Mouse (Mus musculus) intestine, postnatal 0 days (tissue): ENCODE measurements around the gene Shisa4. TPM values are rescaled to one million over a fixed set of nuclear protein-coding genes. Genes with fewer than 3 reads are reported as not detected.

ENCODE experiments used
- ATAC-seq: fragments of 200-750 bp; cut with Nextera tagmentation; 2 replicates; pipeline ENCODE4 v1.8.0; 2017; ENCODE audit warnings: mild to moderate bottlenecking, moderate TSS enrichment, moderate library complexity
- H3K27ac ChIP-seq: fragments of 300-500 bp; sonication (generic); 2 replicates; pipeline ENCODE4 v1.5.1; 2014; ENCODE audit warnings: mild to moderate bottlenecking, low read depth, low read length, moderate library complexity
- H3K27me3 ChIP-seq: fragments of 300-500 bp; sonication (generic); replicated peaks from 2 replicates; pipeline ENCODE4 v1.6.1; 2014; ENCODE audit warnings: low read length, mixed read lengths; ENCODE audit not compliant: control insufficient read depth, insufficient read depth
- H3K36me3 ChIP-seq: fragments of 300-500 bp; sonication (generic); 2 replicates; pipeline ENCODE4 v1.6.1; 2014; ENCODE audit warnings: mild to moderate bottlenecking, moderate library complexity; ENCODE audit not compliant: control insufficient read depth, insufficient read depth
- H3K4me1 ChIP-seq: fragments of 300-500 bp; sonication (generic); replicated peaks from 2 replicates; pipeline ENCODE4 v1.6.1; 2014; ENCODE audit warnings: antibody characterized with exemption, low read length, mixed read lengths; ENCODE audit not compliant: control insufficient read depth, insufficient read depth
- H3K4me2 ChIP-seq: fragments of 300-500 bp; sonication (generic); replicated peaks from 2 replicates; pipeline ENCODE4 v1.6.1; 2014; ENCODE audit warnings: low read depth, mild to moderate bottlenecking, moderate library complexity
- H3K4me3 ChIP-seq: fragments of 300-500 bp; sonication (generic); 2 replicates; pipeline ENCODE4 v1.5.1; 2014; ENCODE audit warnings: low read depth, low read length
- H3K9ac ChIP-seq: fragments of 300-500 bp; sonication (generic); 2 replicates; pipeline ENCODE4 v1.6.1; 2014; ENCODE audit warnings: mild to moderate bottlenecking, low read depth, low read length
- H3K9me3 ChIP-seq: fragments of 300-500 bp; sonication (generic); 2 replicates; pipeline ENCODE4 v1.6.1; 2016; ENCODE audit warnings: mixed run types; ENCODE audit not compliant: control insufficient read depth
- CTCF ChIP-seq: sonication (generic); IDR thresholded peaks from 2 replicates; pipeline ENCODE4 v1.5.1; 2016; ENCODE audit warnings: low read depth, mild to moderate bottlenecking, control low read depth, antibody characterized with exemption, moderate library complexity
- WGBS: fragments of 180-500 bp; shearing (Covaris S2); extraction: QIAGEN DNeasy Blood & Tissue Kit; methylation state at CpG from one replicate; pipeline ENCODE4 v1.1.7; 2014; 5-methylcytosine and 5-hydroxymethylcytosine counted together
- polyA plus RNA-seq: library from polyadenylated mRNA; unstranded; fragments of >200 nt; fragmentation: Nextera tagmentation; extraction: Ambion mirVana; gene quantifications from 2 replicates; pipeline ENCODE4 v1.2.1, GENCODE M21; 2015

Shisa4 gene
- polyA plus RNA-seq, 1 experiment from 2014 or later = 12.4 TPM

GRCm38 (mm10) chr1:135341947-135342346 lies 33.1 kb downstream of the Shisa4 start:
- Histone ChIP-seq H3K27ac (no peak overlapping the region), H3K4me3 (no peak overlapping the region), H3K9me3 (no peaks in the 10 kb centered on the region), H3K4me1 (peaks cover 2% of the 10 kb centered on the region; the same call in 1 of the 2 replicates), H3K36me3 (no peaks in the 10 kb centered on the region), H3K9ac (no peak overlapping the region), H3K27me3 (no peaks in the 10 kb centered on the region), H3K4me2 (no peak overlapping the region)
- WGBS = 65% methylated on average over 8 of the region's 8 CpGs
- ATAC-seq = no peak
- no peak for TF ChIP-seq CTCF

GRCm38 (mm10) chr1:135330578-135330977 lies 44.5 kb downstream of the Shisa4 start:
- no peak overlapping the region for H3K4me3 ChIP-seq
- no peak overlapping the region for H3K9ac ChIP-seq
- no peaks in the 10 kb centered on the region for H3K4me1 ChIP-seq
- no peak overlapping the region for H3K27ac ChIP-seq
- H3K36me3 ChIP-seq = no peaks in the 10 kb centered on the region
- H3K9me3 ChIP-seq = no peaks in the 10 kb centered on the region
- ATAC-seq = no peak
- no peaks in the 10 kb centered on the region for H3K27me3 ChIP-seq
- WGBS = 53% methylated on average over 6 of the region's 6 CpGs
- no peak overlapping the region for H3K4me2 ChIP-seq
- no peak for TF ChIP-seq CTCF

- H3K9ac ChIP-seq = no peak overlapping the region
- WGBS = 61% methylated on average over 5 of the region's 5 CpGs
Observed at GRCm38 (mm10) chr1:135328368-135328767, 46.7 kb downstream of the Shisa4 start.

GRCm38 (mm10) chr1:135325934-135326333 lies 49.1 kb downstream of the Shisa4 start:
- H3K4me1 ChIP-seq = no peaks in the 10 kb centered on the region
- no peaks in the 10 kb centered on the region for H3K36me3 ChIP-seq
- no peak for TF ChIP-seq CTCF
- no peaks in the 10 kb centered on the region; the same call in 1 of the 2 replicates for H3K27me3 ChIP-seq
- H3K27ac ChIP-seq = no peak overlapping the region
- no peak overlapping the region for H3K9ac ChIP-seq
- no peaks in the 10 kb centered on the region for H3K9me3 ChIP-seq
- 83% methylated on average over 2 of the region's 2 CpGs for WGBS
- peak overlapping the region; percentile 30 for H3K4me3 ChIP-seq
- no peak for ATAC-seq
- H3K4me2 ChIP-seq = peak overlapping the region; percentile 44

More at GRCm38 (mm10) chr1:135328368-135328767, 46.7 kb downstream of the Shisa4 start:
- no peak overlapping the region for H3K27ac ChIP-seq
- no peaks in the 10 kb centered on the region; the same call in 1 of the 2 replicates for H3K27me3 ChIP-seq
- no peak overlapping the region for H3K4me3 ChIP-seq
- TF ChIP-seq CTCF = no peak
- H3K4me1 ChIP-seq = no peaks in the 10 kb centered on the region
- no peak for ATAC-seq
- no peaks in the 10 kb centered on the region for H3K9me3 ChIP-seq
- H3K4me2 ChIP-seq = no peak overlapping the region
- no peaks in the 10 kb centered on the region for H3K36me3 ChIP-seq

- H3K36me3 ChIP-seq = no peaks in the 10 kb centered on the region
- 15% methylated on average over 8 of the region's 8 CpGs for WGBS
- H3K4me3 ChIP-seq = peak within 1 kb of the TSS; percentile 30
- no peak within 1 kb of the TSS for H3K9ac ChIP-seq
- H3K4me1 ChIP-seq = no peaks in the 10 kb centered on the region
- no peaks in the 10 kb centered on the region; the same call in 1 of the 2 replicates for H3K27me3 ChIP-seq
- H3K9me3 ChIP-seq = no peaks in the 10 kb centered on the region
- peak; percentile 31; the same call in 1 of the 2 replicates for TF ChIP-seq CTCF
- ATAC-seq = 0 out of 2 replicates have a peak, but pooled peaks have one; percentile 33
- H3K27ac ChIP-seq = peak within 1 kb of the TSS; percentile 5; the same call in 1 of the 2 replicates
- peak within 1 kb of the TSS; percentile 44 for H3K4me2 ChIP-seq
Observed at GRCm38 (mm10) chr1:135324571-135324970, 50.5 kb downstream of the Shisa4 start, which contains the start of gene Lmod1. TSS of gene Lmod1 (plus strand) at chr1:135324807.

- Histone ChIP-seq H3K9me3 (no peaks in the 10 kb centered on the region), H3K27me3 (no peaks in the 10 kb centered on the region; the same call in 1 of the 2 replicates), H3K4me3 (no peak overlapping the region), H3K9ac (no peak overlapping the region), H3K27ac (no peak overlapping the region), H3K36me3 (no peaks in the 10 kb centered on the region), H3K4me1 (no peaks in the 10 kb centered on the region), H3K4me2 (no peak overlapping the region)
- ATAC-seq = no peak
- no peak for TF ChIP-seq CTCF
- 59% methylated on average over 7 of the region's 7 CpGs for WGBS
Observed at GRCm38 (mm10) chr1:135323367-135323901, 51.6 kb downstream of the Shisa4 start.

Other genes with a start within 250 kb of the Shisa4 start
- gene Ptpn7, start 242.5 kb downstream of the Shisa4 start, polyA plus RNA-seq = 0.73 and 0.76 TPM in 2 replicates
- gene Arl8a, start 228.4 kb downstream of the Shisa4 start, polyA plus RNA-seq = 66.6 and 68.8 TPM in 2 replicates
- 1.7 and 2.0 TPM in 2 replicates for gene Gpr37l1, start 207.6 kb downstream of the Shisa4 start, polyA plus RNA-seq
- 159 and 164 TPM in 2 replicates for gene Elf3, start 116.7 kb downstream of the Shisa4 start, polyA plus RNA-seq
- gene Rnpep, start 91.2 kb downstream of the Shisa4 start, polyA plus RNA-seq = 136 and 141 TPM in 2 replicates
- gene Timm17a, start 61.5 kb downstream of the Shisa4 start, polyA plus RNA-seq = 257 and 271 TPM in 2 replicates
- gene Lmod1, start 50.4 kb downstream of the Shisa4 start, polyA plus RNA-seq = 11.8 and 13.5 TPM in 2 replicates
- gene Ipo9, start 55.3 kb upstream of the Shisa4 start, polyA plus RNA-seq = 21.4 and 22.2 TPM in 2 replicates
- 3.4 and 5.4 TPM in 2 replicates for gene Nav1, start 232.1 kb upstream of the Shisa4 start, polyA plus RNA-seq